Mouse (Mus musculus) C2C12 (cell line): ENCODE data around the gene Banp. TPM values are rescaled to one million over a fixed set of nuclear protein-coding genes. Genes with fewer than 3 reads are reported as not detected.

Source experiments
- H3K27me3 ChIP-seq: one replicate; pipeline ENCODE4 v1.6.1; 2011; ENCODE audit not compliant: control insufficient read depth, insufficient read depth, insufficient read length
- H3K36me3 ChIP-seq: one replicate; pipeline ENCODE4 v1.6.1; 2011; ENCODE audit not compliant: control insufficient read depth, insufficient read depth
- H3K4me3 ChIP-seq: one replicate; pipeline ENCODE4 v1.5.1; 2011; ENCODE audit warnings: mild to moderate bottlenecking, control low read depth; ENCODE audit not compliant: poor library complexity, insufficient read depth, severe bottlenecking
- H3K79me2 ChIP-seq: one replicate; pipeline ENCODE4 v1.6.1; 2011; ENCODE audit not compliant: control insufficient read depth, insufficient read depth
- H3K79me3 ChIP-seq: one replicate; pipeline ENCODE4 v1.6.1; 2011; ENCODE audit warnings: low read depth, control low read depth
- H3ac ChIP-seq: one replicate; pipeline ENCODE3; 2011; ENCODE audit warnings: low read depth; ENCODE audit not compliant: control insufficient read depth, insufficient read length
- CEBPB ChIP-seq: IDR thresholded peaks from one replicate; pipeline ENCODE4 v1.6.1; 2011; ENCODE audit warnings: low read depth, mild to moderate bottlenecking, control low read depth, moderate library complexity
- CTCF ChIP-seq: IDR thresholded peaks from one replicate; pipeline ENCODE4 v1.5.1; 2011; ENCODE audit not compliant: control insufficient read depth, insufficient read depth, insufficient read length
- FOSL1 ChIP-seq: IDR thresholded peaks from one replicate; pipeline ENCODE4 v1.8.0; 2011; ENCODE audit warnings: mild to moderate bottlenecking, low read length; ENCODE audit not compliant: poor library complexity, insufficient read depth, severe bottlenecking
- MAX ChIP-seq: IDR thresholded peaks from one replicate; pipeline ENCODE4 v1.6.1; 2011; ENCODE audit warnings: mild to moderate bottlenecking, control low read depth
- MYOD1 ChIP-seq: IDR thresholded peaks from one replicate; pipeline ENCODE4 v1.6.1; 2011; ENCODE audit warnings: low read depth; ENCODE audit not compliant: control insufficient read depth, insufficient read length
- MYOG ChIP-seq: IDR thresholded peaks from one replicate; pipeline ENCODE4 v1.6.1; 2011; ENCODE audit not compliant: control insufficient read depth, insufficient read length; ENCODE audit errors: extremely low read depth
- USF1 ChIP-seq: IDR thresholded peaks from one replicate; pipeline ENCODE4 v1.6.1; 2011; ENCODE audit warnings: low read depth, mild to moderate bottlenecking, control low read depth, moderate library complexity
- polyA plus RNA-seq: library from polyadenylated mRNA; unstranded; fragments of >200 nt; fragmentation: generic; extraction: Trizol; gene quantifications from one replicate; pipeline ENCODE4 v1.2.1, GENCODE M21; 2012; ENCODE audit warnings: missing spikeins

The Banp gene
- polyA plus RNA-seq, 1 experiment, result 25.9 TPM

DNA sequence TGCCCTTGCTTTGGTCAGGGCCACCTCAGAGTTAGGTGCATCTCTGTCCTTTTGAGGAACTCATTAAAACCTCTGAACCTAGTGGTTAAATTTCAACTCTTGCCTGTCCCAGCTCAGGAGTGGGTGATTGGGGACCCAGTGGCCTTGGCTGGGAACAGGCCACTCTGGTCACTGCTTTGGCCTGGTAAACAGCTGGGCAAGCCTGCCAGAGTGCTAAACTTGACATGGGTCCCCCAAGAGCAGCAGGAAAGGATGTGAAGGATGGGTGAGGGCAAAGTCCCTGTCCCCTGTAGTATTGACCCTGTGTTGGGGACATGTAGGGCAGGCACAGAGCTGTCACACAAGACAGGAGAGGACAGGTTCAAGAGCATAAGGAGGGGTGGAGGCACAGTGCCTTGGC lies 4.7 kb upstream of the Banp start, which contains the start of gene Car5a:
Gene Car5a (minus strand): TSS at position 74 of the 400 bp plus-strand sequence.
- H3K4me3 ChIP-seq, result no peak within 1 kb of the TSS
- no peaks in the 10 kb centered on the region for H3K27me3 ChIP-seq
- H3K79me3 ChIP-seq, result no peaks in the 10 kb centered on the region
- H3ac ChIP-seq, result no peak within 1 kb of the TSS
- H3K79me2 ChIP-seq, result no peaks in the 10 kb centered on the region
- H3K36me3 ChIP-seq, result no peaks in the 10 kb centered on the region
- TF ChIP-seq FOSL1 (no peak), MYOG (no peak), MYOD1 (no peak), USF1 (no peak), CEBPB (no peak), MAX (no peak), CTCF (no peak)

GRCm38 (mm10) chr8:121946351-121946750 lies 3.2 kb upstream of the Banp start:
- Histone ChIP-seq H3K36me3 (no peaks in the 10 kb centered on the region), H3K79me3 (peaks cover 5% of the 10 kb centered on the region), H3K27me3 (no peaks in the 10 kb centered on the region), H3K79me2 (peaks cover 7% of the 10 kb centered on the region), H3ac (no peak overlapping the region), H3K4me3 (no peak overlapping the region)
- TF ChIP-seq MYOG (no peak), CEBPB (no peak), FOSL1 (no peak), CTCF (no peak), MAX (no peak), USF1 (no peak), MYOD1 (no peak)

DNA sequence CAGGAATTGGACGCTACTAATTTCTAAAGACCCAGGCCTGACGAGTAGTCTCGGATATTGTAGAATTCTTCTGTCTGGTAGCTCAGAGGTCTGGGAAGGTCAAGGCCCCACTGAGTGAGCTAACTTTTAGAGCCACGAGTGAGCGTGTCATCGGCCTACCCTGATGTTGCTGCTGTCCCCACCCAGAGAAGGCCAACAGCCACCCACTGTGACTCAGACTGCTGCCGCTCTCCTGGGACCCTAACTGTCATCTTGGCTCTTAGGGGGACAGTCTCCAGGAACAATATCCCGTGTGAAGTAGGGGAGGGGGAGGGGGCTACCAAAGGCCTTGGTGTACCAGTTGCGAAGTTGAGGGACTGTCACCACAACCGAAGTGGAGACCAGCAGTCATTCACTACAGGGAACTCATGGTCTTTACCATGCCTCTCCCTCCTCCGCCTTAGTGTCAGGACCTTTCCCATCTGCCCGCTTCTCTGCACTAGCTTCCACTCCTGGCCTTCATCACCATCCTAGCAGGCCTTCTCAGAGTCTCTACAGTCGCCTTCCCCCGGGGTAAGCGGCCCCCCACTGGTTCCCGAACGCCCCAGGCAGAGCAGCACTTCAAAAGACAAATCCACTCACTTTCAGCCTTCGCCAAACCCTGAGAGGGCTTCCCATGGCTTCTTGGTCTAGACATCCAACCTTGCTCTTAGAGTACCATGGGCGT lies 2.4 kb upstream of the Banp start:
- H3K79me3 ChIP-seq, result peaks cover 14% of the 10 kb centered on the region
- TF ChIP-seq MAX (no peak), CTCF (no peak), CEBPB (no peak), USF1 (no peak), MYOD1 (no peak), MYOG (no peak), FOSL1 (no peak)
- no peak overlapping the region for H3K4me3 ChIP-seq
- H3K36me3 ChIP-seq, result no peaks in the 10 kb centered on the region
- no peaks in the 10 kb centered on the region for H3K27me3 ChIP-seq
- no peak overlapping the region for H3ac ChIP-seq
- H3K79me2 ChIP-seq, result peaks cover 15% of the 10 kb centered on the region

- H3K36me3 ChIP-seq, result peaks cover 3% of the 10 kb centered on the region
- peaks cover 21% of the 10 kb centered on the region for H3K79me2 ChIP-seq
- H3K27me3 ChIP-seq, result no peaks in the 10 kb centered on the region
- H3K4me3 ChIP-seq, result no peak overlapping the region
- peak overlapping the region; percentile 55 for H3ac ChIP-seq
- peaks cover 19% of the 10 kb centered on the region for H3K79me3 ChIP-seq
- TF ChIP-seq MYOD1, result no peak
Measured at GRCm38 (mm10) chr8:121947753-121948141, 1.8 kb upstream of the Banp start.

DNA sequence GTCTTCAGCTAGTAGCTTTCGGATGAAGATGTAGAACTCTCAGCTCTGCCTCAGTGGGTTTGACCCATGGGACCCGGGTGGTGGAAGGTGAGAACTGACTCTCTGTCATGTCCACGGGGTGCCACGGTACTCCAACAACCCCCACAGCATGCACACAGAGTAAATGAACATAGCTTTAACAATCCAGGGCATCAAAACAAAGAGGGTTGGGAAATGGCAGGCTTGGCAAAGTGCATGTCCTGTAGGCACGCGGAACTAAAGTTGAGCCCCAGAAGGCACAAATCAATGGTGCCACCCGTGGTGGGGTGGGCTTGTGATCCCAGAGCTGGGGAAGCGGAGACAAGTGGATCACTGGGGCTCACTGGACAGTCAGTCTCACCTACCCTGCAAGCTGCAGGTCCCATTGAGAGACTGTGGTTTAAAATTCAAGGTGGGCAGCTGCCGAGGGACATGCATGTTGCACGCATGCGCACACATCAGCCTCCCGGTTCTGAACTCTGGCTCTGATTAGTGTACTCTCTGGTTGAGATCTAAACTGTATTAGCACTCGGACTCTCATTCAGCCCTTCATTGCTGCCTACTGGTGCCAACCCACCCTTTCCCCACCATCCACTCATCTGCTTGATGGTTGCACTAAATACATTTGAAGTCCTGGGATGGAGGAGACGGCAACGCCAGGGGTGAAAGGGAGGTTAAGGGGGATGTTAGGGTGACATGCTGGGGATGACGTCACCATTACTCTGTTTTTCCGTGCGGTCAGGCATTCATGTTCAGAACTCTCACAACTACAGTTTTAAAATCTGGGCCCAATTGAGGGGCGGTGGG lies 1.0 kb upstream of the Banp start:
- H3K27me3 ChIP-seq, result no peaks in the 10 kb centered on the region
- TF ChIP-seq FOSL1 (no peak), CEBPB (no peak)
- no peak overlapping the region for H3K4me3 ChIP-seq
- no peak overlapping the region for H3ac ChIP-seq
- H3K79me3 ChIP-seq, result peaks cover 26% of the 10 kb centered on the region
- H3K79me2 ChIP-seq, result peaks cover 29% of the 10 kb centered on the region
- H3K36me3 ChIP-seq, result peaks cover 11% of the 10 kb centered on the region
